ENCODE assay signal across 9 mouse cellular contexts in genomic region chr1:89576174-89576890, GRCm38 (mm10).
DNase-seq lines count a peak whose midpoint lies in the region; ATAC-seq and TF ChIP-seq lines count a peak whose summit lies in the region.
"Had no signal": no experiment of that assay in that cellular context is flagged by ENCODE, and none has a peak within 500 bp of the region (broad histone marks: within the 10 kb centered on the region; RNA-seq: fewer than 3 reads in every experiment).

No protein-coding gene starts in this region.

- H3K27me3 ChIP-seq in forebrain, embryonic 10.5 days (ENCODE audit: poor library complexity, severe bottlenecking) = peaks cover 12% of the 10 kb centered on the region
- no peaks in the 10 kb centered on the region; the same call in 1 of the 2 replicates for H3K27me3 ChIP-seq in intestine, embryonic 14.5 days (replicated peaks; ENCODE audit: control insufficient read depth, insufficient read depth, low read length)
- H3K27me3 ChIP-seq in neural tube, embryonic 15.5 days (replicated peaks) = no peaks in the 10 kb centered on the region
- H3K27me3 ChIP-seq: Patski had no signal

- TF ChIP-seq CTCF in left cerebral cortex, adult 2 months (IDR thresholded peaks at IDR 0.05) = no peak

- DNase-seq in left cerebral cortex, adult 2 months (ENCODE audit: extremely low spot score in 1 of 2, low spot score in 2 of 2) = no peak
- no peak for DNase-seq in left cerebral cortex, adult 8-10 months (ENCODE audit: low spot score in 2 of 2)
- no peak for DNase-seq in forebrain, embryonic 10.5 days (ENCODE audit: extremely low spot score, low spot score)
- DNase-seq in intestine, embryonic 14.5 days (ENCODE audit: low spot score) = no peak
- no peak for DNase-seq in urinary bladder, postnatal 14 days (ENCODE audit: low spot score)
- DNase-seq in retina, postnatal 1 day = no peak

- intact Hi-C loops in left cerebral cortex, adult 2 months (cut with DNase I) = no loop called here

- no peak overlapping the region for H3K9ac ChIP-seq in intestine, embryonic 14.5 days (ENCODE audit: low read length)
- peak overlapping the region; percentile 49 for H3K9ac ChIP-seq in neural tube, embryonic 15.5 days (replicated peaks)

- no peaks in the 10 kb centered on the region for H3K9me3 ChIP-seq in forebrain, embryonic 10.5 days
- H3K9me3 ChIP-seq in intestine, embryonic 14.5 days (ENCODE audit: control insufficient read depth, low read length) = no peaks in the 10 kb centered on the region
- no peaks in the 10 kb centered on the region for H3K9me3 ChIP-seq in neural tube, embryonic 15.5 days (replicated peaks)
- H3K9me3 ChIP-seq: megakaryocyte, embryonic 14.5 days had no signal

- H3K36me3 ChIP-seq in forebrain, embryonic 10.5 days (replicated peaks) = no peaks in the 10 kb centered on the region
- no peaks in the 10 kb centered on the region for H3K36me3 ChIP-seq in intestine, embryonic 14.5 days (ENCODE audit: control insufficient read depth, insufficient read depth, low read length)
- no peaks in the 10 kb centered on the region for H3K36me3 ChIP-seq in neural tube, embryonic 15.5 days

- peak overlapping the region; percentile 31 for H3K4me2 ChIP-seq in intestine, embryonic 14.5 days (ENCODE audit: low read length)
- H3K4me2 ChIP-seq in neural tube, embryonic 15.5 days = peak overlapping the region; percentile 59

- ATAC-seq in intestine, embryonic 14.5 days (replicated peaks; ENCODE audit: low FRiP score, low TSS enrichment, low read depth) = no peak
- no peak for ATAC-seq in neural tube, embryonic 15.5 days (ENCODE audit: low FRiP score)
- ATAC-seq: Patski had no signal

- H3K27ac ChIP-seq in left cerebral cortex, adult 2 months = peak overlapping the region; percentile 84
- H3K27ac ChIP-seq in forebrain, embryonic 10.5 days = peak overlapping the region; percentile 93
- peak overlapping the region; percentile 86; the same call in 1 of the 2 replicates for H3K27ac ChIP-seq in intestine, embryonic 14.5 days (ENCODE audit: low read depth)
- peak overlapping the region; percentile 98 for H3K27ac ChIP-seq in neural tube, embryonic 15.5 days (replicated peaks)

- WGBS in forebrain, embryonic 10.5 days = 46% methylated on average over 7 of the region's 7 CpGs
- 65% methylated on average over 7 of the region's 7 CpGs for WGBS in intestine, embryonic 14.5 days
- 45% methylated on average over 7 of the region's 7 CpGs for WGBS in neural tube, embryonic 15.5 days

- no peak overlapping the region; the same call in 1 of the 2 replicates for H3K4me3 ChIP-seq in left cerebral cortex, adult 2 months
- peak overlapping the region; percentile 45; the same call in 1 of the 2 replicates for H3K4me3 ChIP-seq in forebrain, embryonic 10.5 days
- no peak overlapping the region for H3K4me3 ChIP-seq in intestine, embryonic 14.5 days (ENCODE audit: low read depth, low read length)
- peak overlapping the region; percentile 32; the same call in 1 of the 2 replicates for H3K4me3 ChIP-seq in neural tube, embryonic 15.5 days (replicated peaks)

- peaks cover 72% of the 10 kb centered on the region for H3K4me1 ChIP-seq in forebrain, embryonic 10.5 days
- H3K4me1 ChIP-seq in intestine, embryonic 14.5 days (replicated peaks; ENCODE audit: control insufficient read depth, insufficient read depth, low read length) = peaks cover 23% of the 10 kb centered on the region
- H3K4me1 ChIP-seq in neural tube, embryonic 15.5 days = peaks cover 55% of the 10 kb centered on the region

Comparison
In these comparisons a context has a peak if more than half of its experiments do, and no peak if none do; other contexts are left out.
1. H3K4me3 ChIP-seq: peak in forebrain, embryonic 10.5 days (single experiment) and neural tube, embryonic 15.5 days (single experiment); none in left cerebral cortex, adult 2 months (single experiment) and intestine, embryonic 14.5 days (single experiment).
2. Peak in every context shown above with its lines, with median percentiles within 50 percentile points of each other: H3K27ac ChIP-seq.